Mouse (Mus musculus) kidney, adult 18-20 months (tissue): Measurements from ENCODE around the gene Usf2.

Experiments
- DNase-seq: peaks from one replicate; pipeline ENCODE4 v3.0.0; 2021

Gene Usf2

GRCm38 (mm10) chr7:30956756-30957366 is at the start of gene Usf2:
Gene Usf2 (minus strand): TSS chr7:30956803.
- DNase-seq, result peak; percentile 81

- DNase-seq, result peak; percentile 18
Observed at GRCm38 (mm10) chr7:31002650-31003049, 46.0 kb upstream of the Usf2 start.

- peak; percentile 40 for DNase-seq
Observed at GRCm38 (mm10) chr7:31000505-31001020, 44.0 kb upstream of the Usf2 start.

- DNase-seq, result no peak
Observed at GRCm38 (mm10) chr7:30996491-30996890, 39.9 kb upstream of the Usf2 start.

GRCm38 (mm10) chr7:30993986-30994385 is 37.4 kb upstream of the Usf2 start:
- DNase-seq, result no peak

- DNase-seq, result no peak
Observed at GRCm38 (mm10) chr7:30992148-30992547, 35.5 kb upstream of the Usf2 start.

- DNase-seq, result no peak
Observed at GRCm38 (mm10) chr7:30988519-30989162, 32.0 kb upstream of the Usf2 start.

GRCm38 (mm10) chr7:30985357-30985756 is 28.8 kb upstream of the Usf2 start:
- no peak for DNase-seq

GRCm38 (mm10) chr7:30981703-30982102 is 25.1 kb upstream of the Usf2 start:
- no peak for DNase-seq

- peak; percentile 92 for DNase-seq
Observed at GRCm38 (mm10) chr7:30973501-30974289, 17.1 kb upstream of the Usf2 start, which contains the start of gene Fam187b. Gene Fam187b (plus strand): TSS chr7:30973790.

GRCm38 (mm10) chr7:30973251-30973500 is 16.6 kb upstream of the Usf2 start, which contains the start of gene Lsr:
Gene Lsr (minus strand): TSS chr7:30973464.
- DNase-seq, result no peak

GRCm38 (mm10) chr7:30972426-30973250 is 16.0 kb upstream of the Usf2 start:
- peak; percentile 22 for DNase-seq

- DNase-seq, result no peak
Observed at GRCm38 (mm10) chr7:30971901-30972300, 15.3 kb upstream of the Usf2 start.

GRCm38 (mm10) chr7:30969174-30969573 is 12.6 kb upstream of the Usf2 start:
- DNase-seq, result no peak

GRCm38 (mm10) chr7:30968611-30969010 is 12.0 kb upstream of the Usf2 start:
- no peak for DNase-seq

- DNase-seq, result no peak
Observed at GRCm38 (mm10) chr7:30966657-30967056, 10.1 kb upstream of the Usf2 start.

GRCm38 (mm10) chr7:30965677-30966076 is 9.1 kb upstream of the Usf2 start:
- DNase-seq, result no peak

- no peak for DNase-seq
Observed at GRCm38 (mm10) chr7:30964366-30964765, 7.8 kb upstream of the Usf2 start.

- no peak for DNase-seq
Observed at GRCm38 (mm10) chr7:30962862-30963261, 6.3 kb upstream of the Usf2 start.

- DNase-seq, result no peak
Observed at GRCm38 (mm10) chr7:30959786-30960349, 3.3 kb upstream of the Usf2 start.

- DNase-seq, result no peak
Observed at GRCm38 (mm10) chr7:30958866-30959487, 2.4 kb upstream of the Usf2 start.
